Mouse (Mus musculus): ENCODE results near the gene Trub1. TPM values are rescaled to one million over a fixed set of nuclear protein-coding genes. Genes with fewer than 3 reads are reported as not detected.

Trub1 gene
- polyA plus RNA-seq, 1 experiment from 2014 or later: 25.8 TPM

Other genes with a start within 250 kb of the Trub1 start
- gene Ablim1, start 138.0 kb upstream of the Trub1 start, polyA plus RNA-seq (2015; fragmentation: Nextera tagmentation; extraction: Ambion mirVana): 66.5 and 85.4 TPM in 2 replicates
- gene Fam160b1, start 92.2 kb upstream of the Trub1 start, polyA plus RNA-seq (2015; fragmentation: Nextera tagmentation; extraction: Ambion mirVana): 11.6 and 12.4 TPM in 2 replicates
- gene Atrnl1, start 158.1 kb downstream of the Trub1 start, polyA plus RNA-seq (2015; fragmentation: Nextera tagmentation; extraction: Ambion mirVana): 5.5 and 5.7 TPM in 2 replicates

Measured in stomach, embryonic 16.5 days (tissue).